Mouse (Mus musculus): Measurements from ENCODE around the gene S100pbp.
A peak's percentile ranks its signal among the peaks of the same experiment; 100 is the strongest.

Gene S100pbp

GRCm38 (mm10) chr4:129130755-129131303 is 58.7 kb downstream of the S100pbp start:
- DNase-seq (ENCODE audit: extremely low spot score, low spot score) = peak; percentile 34

- DNase-seq (ENCODE audit: extremely low spot score, low spot score) = peak; percentile 81
Observed at GRCm38 (mm10) chr4:129130149-129130548, 59.4 kb downstream of the S100pbp start.

GRCm38 (mm10) chr4:129129387-129129786 is 60.1 kb downstream of the S100pbp start:
- no peak for DNase-seq (ENCODE audit: extremely low spot score, low spot score)

GRCm38 (mm10) chr4:129128582-129129338 is 60.8 kb downstream of the S100pbp start:
- no peak for DNase-seq (ENCODE audit: extremely low spot score, low spot score)

- DNase-seq (ENCODE audit: extremely low spot score, low spot score) = no peak
Observed at GRCm38 (mm10) chr4:129125736-129126451, 63.6 kb downstream of the S100pbp start.

- DNase-seq (ENCODE audit: extremely low spot score, low spot score) = peak; percentile 37
Observed at GRCm38 (mm10) chr4:129124652-129125146, 64.8 kb downstream of the S100pbp start.

GRCm38 (mm10) chr4:129122719-129123118 is 66.8 kb downstream of the S100pbp start:
- DNase-seq (ENCODE audit: extremely low spot score, low spot score) = no peak

DNA sequence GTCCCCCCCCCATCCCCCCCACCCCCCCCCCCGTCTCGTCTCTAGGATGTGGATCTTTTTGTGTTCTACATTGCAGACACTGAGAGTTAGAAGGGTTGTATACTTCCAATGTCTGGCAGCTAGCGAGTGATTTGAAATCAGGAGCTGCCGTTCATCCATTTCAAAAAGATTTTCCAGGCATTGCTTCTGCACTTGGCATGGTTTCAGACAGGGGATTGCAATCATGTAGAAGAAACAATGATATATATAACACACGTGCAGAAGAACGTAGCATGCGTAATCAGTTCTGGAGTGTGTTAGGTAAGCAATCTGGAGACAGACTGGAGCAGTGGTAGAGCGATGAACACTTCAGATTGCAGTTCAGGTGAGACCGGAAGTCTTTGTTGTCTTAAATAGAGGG is 67.4 kb downstream of the S100pbp start:
- no peak for DNase-seq (ENCODE audit: extremely low spot score, low spot score)

DNA sequence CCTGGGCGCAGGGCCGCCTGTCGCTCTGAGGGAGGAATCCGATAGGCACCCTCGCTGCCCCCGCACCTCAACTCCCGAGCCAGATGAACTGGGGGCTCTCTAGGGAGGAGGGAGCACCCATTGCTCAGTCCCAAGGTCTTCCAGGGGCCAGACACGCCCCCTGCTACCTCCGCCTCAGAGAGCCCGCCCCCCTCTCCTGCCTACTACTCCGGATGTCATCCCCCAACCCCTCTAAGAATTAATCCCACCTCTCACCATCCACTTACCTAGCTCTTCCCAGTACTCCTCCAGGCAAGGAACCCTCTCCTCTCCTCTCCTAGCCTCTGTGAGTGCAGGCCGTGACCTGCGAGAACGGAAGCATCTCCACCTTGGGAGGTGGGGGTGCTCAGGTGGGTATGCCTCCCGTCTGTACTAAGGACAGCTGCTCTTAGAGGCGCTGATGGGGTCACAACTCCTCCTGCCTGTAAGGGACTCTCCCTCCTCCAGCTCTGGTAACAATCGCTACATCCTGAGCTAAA is 67.9 kb downstream of the S100pbp start, which contains the start of gene Hpca:
Hpca (minus strand) TSS at position 468 of the 518 bp plus-strand sequence.
- peak; percentile 29 for DNase-seq (ENCODE audit: extremely low spot score, low spot score)

GRCm38 (mm10) chr4:129120520-129121445 is 68.7 kb downstream of the S100pbp start:
- DNase-seq (ENCODE audit: extremely low spot score, low spot score) = peak; percentile 82

GRCm38 (mm10) chr4:129119708-129120107 is 69.8 kb downstream of the S100pbp start:
- no peak for DNase-seq (ENCODE audit: extremely low spot score, low spot score)

DNA sequence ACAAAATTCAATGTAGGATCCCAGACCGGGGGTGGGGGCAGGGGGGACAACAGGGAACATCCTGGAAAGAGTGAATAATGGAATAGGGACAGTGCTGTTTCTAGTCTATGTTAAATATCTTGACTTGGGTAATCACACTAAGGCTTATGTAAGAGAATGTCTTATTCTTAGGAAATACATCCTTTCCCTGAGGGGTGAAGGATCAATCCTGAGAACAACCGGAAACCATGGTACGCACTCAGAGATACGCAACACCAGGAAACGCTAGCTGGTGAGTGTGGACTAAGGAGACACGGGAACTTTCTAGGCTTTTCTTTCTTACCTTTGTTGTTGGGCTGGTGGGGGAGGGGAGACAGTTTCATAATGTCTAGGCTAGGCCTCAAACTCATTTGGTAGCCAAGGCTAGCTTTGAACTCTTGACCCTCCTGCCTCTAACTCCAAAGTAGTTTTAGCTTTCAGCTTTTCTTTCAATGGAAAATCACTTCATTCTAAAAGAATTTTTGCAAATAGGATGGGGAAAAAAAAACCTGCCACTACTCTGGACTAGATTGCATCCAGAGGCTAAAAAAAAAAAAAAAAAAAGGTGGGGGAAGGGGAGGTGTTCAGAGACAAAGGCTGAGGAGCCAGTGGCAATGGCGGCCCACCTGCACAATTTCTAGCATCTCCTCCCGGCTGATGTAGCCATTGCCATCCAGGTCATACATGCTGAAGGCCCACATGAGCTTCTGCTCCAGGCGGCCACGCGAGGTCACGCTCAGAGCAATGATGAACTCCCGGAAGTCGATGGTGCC is 71.6 kb downstream of the S100pbp start:
- DNase-seq (ENCODE audit: extremely low spot score, low spot score) = no peak

DNA sequence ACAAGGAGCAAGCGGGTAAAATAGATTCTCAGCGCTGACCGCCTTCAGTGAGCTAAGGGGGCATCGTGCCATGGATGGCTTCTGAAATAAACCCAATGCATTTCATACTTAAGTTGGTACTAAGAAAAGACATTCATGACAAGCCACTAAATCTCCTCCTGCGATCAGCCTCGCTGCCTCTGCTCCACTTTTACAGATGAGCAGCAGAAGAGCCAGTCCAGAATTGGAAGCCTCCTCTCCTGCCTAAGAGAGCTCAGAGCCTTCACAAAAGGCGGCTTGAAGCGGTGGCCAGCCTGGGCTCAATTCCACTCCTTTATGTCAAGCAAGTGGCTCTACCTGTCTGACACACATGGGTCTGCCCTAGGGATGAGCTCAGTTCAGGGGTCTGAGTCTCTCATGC is 72.8 kb downstream of the S100pbp start:
- DNase-seq (ENCODE audit: extremely low spot score, low spot score) = no peak

GRCm38 (mm10) chr4:129113083-129113988 is 76.2 kb downstream of the S100pbp start:
- peak; percentile 87 for DNase-seq (ENCODE audit: extremely low spot score, low spot score)

DNA sequence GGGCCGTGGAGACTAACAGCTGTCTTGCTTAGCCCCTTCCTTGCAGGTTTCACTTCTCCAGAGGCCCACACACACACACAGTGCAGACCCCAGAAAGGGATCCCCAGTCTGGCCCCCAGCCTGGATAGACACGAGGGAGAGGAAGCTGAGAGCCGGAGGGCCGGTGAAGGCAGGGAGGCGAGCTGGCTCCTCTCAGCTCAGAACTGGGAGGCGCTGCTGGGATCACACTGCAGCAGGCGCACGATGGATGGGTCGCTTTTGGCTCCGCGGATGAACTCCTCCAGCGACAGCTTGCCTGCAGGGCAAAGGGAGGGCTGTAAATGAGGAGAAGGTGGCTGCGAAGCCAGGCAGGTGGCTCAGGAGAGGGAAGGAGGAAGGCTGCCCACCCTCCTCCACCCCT is 77.3 kb downstream of the S100pbp start:
- no peak for DNase-seq (ENCODE audit: extremely low spot score, low spot score)

DNA sequence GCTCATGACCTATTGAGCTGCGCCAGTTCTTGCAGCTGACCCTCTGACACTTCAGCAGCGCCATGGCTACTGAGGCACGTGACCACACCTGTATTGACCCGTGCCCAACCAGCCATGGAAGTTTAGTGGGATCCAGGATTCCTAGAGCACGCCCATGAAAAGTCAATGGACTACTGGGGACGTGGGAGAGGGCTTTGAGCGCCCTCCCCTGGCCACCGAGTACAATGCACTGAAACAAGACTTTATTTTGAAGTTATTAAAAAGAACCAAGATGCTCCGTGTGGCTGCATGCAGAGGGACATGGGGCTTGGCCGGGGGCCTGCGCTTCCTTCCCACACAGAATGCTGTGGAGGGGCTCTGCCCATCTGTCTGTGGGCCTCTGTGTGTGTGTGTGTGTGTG is 78.2 kb downstream of the S100pbp start:
- DNase-seq (ENCODE audit: extremely low spot score, low spot score) = no peak

GRCm38 (mm10) chr4:129110804-129111203 is 78.7 kb downstream of the S100pbp start:
- no peak for DNase-seq (ENCODE audit: extremely low spot score, low spot score)

DNA sequence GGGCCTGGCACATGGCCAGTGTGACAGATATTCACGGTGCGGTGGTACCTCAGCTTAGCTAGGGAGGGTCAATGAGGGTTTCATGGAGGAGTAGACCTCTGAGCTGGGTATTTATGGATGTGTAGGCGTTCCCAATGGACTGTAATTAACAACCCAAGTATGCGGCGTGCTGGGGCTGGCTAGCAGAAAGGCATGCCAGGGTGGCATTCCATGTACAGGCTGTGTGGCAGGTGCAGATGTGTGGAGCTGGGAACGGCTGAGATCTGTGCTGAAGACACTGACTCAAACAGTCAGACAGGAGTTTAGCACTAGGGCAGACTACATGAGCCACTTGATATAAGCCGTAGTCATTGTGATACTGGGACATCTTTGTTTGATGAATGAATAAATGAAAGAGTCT is 80.9 kb downstream of the S100pbp start:
- no peak for DNase-seq (ENCODE audit: extremely low spot score, low spot score)

- DNase-seq (ENCODE audit: extremely low spot score, low spot score) = no peak
Observed at GRCm38 (mm10) chr4:129107348-129107899, 82.1 kb downstream of the S100pbp start.

Data from neural tube, embryonic 10.5 days (tissue).